Comparison of ENCODE assay signal across 21 mouse cellular contexts in genomic region chr9:115278641-115279040, GRCm38 (mm10). TPM values are rescaled to one million over a fixed set of nuclear protein-coding genes. Genes with fewer than 3 reads are reported as not detected.
A peak's percentile ranks its signal among the peaks of the same experiment; 100 is the strongest.
DNase-seq lines count a peak whose midpoint lies in the region; ATAC-seq and TF ChIP-seq lines count a peak whose summit lies in the region.
"Had no signal": no experiment of that assay in that cellular context is flagged by ENCODE, and none has a peak within 500 bp of the region (broad histone marks: within the 10 kb centered on the region; RNA-seq: fewer than 3 reads in every experiment).

No protein-coding gene starts in this region.

- no peaks in the 10 kb centered on the region for H3K9me3 ChIP-seq in intestine, postnatal 0 days (ENCODE audit: control insufficient read depth)
- no peaks in the 10 kb centered on the region for H3K9me3 ChIP-seq in intestine, embryonic 16.5 days (ENCODE audit: control insufficient read depth, low read length)
- H3K9me3 ChIP-seq: G1E had no signal

- peak overlapping the region; percentile 2; the same call in 1 of the 2 replicates for H3K27ac ChIP-seq in intestine, postnatal 0 days (ENCODE audit: low read depth, low read length)
- H3K27ac ChIP-seq in intestine, embryonic 16.5 days (ENCODE audit: low read length) = no peak overlapping the region
- 0 out of 2 replicates have a peak overlapping the region, but pooled peaks have one; percentile 12 for H3K27ac ChIP-seq in kidney, adult 2 months (ENCODE audit: insufficient read depth, low read depth, low read length)

- TF ChIP-seq CTCF in intestine, postnatal 0 days (IDR thresholded peaks at IDR 0.05; ENCODE audit: low read depth) = no peak
- TF ChIP-seq CTCF in kidney, adult 2 months (conservative IDR thresholded peaks at IDR 0.05; ENCODE audit: insufficient read depth, insufficient read length, low read depth, low read length) = no peak

- no peak for TF ChIP-seq POLR2A in kidney, adult 2 months (IDR thresholded peaks at IDR 0.05; ENCODE audit: low read depth, low read length)

- no peak for ATAC-seq in intestine, postnatal 0 days
- ATAC-seq in intestine, embryonic 16.5 days = no peak
- ATAC-seq: activated CD4-positive, CD25-positive, alpha-beta regulatory T cell, adult 4 months; CD4-positive, CD25-positive, alpha-beta regulatory T cell, adult 4 months; Patski had no signal

- DNase-seq in kidney, adult 2 months = peak; percentile 65
- no peak for DNase-seq in kidney, adult 11 months
- DNase-seq in kidney, adult 9 months = peak; percentile 69
- no peak for DNase-seq in kidney, adult 18-20 months
- DNase-seq: adrenal gland, adult 2 months; adrenal gland, adult 8-10 months; adrenal gland, postnatal 10 days; adrenal gland, postnatal 14 days; adrenal gland, postnatal 25 days; adrenal gland, postnatal 36 days; B cell, adult 2 months; cerebellum, adult 11 months; cerebellum, adult 11-12 months; cerebellum, adult 18-20 months had no signal

- H3K4me2 ChIP-seq in intestine, postnatal 0 days (replicated peaks; ENCODE audit: low read depth) = no peak overlapping the region
- no peak overlapping the region for H3K4me2 ChIP-seq in intestine, embryonic 16.5 days (ENCODE audit: low read depth, low read length)

- no peak overlapping the region for H3K4me3 ChIP-seq in intestine, postnatal 0 days (ENCODE audit: low read depth, low read length)
- no peak overlapping the region for H3K4me3 ChIP-seq in intestine, embryonic 16.5 days (ENCODE audit: low read length)
- no peak overlapping the region for H3K4me3 ChIP-seq in kidney, adult 2 months (ENCODE audit: insufficient read depth, low read depth, low read length)

- no peaks in the 10 kb centered on the region for H3K4me1 ChIP-seq in intestine, postnatal 0 days (replicated peaks; ENCODE audit: control insufficient read depth, insufficient read depth, low read length)
- 0 out of 2 replicates have a peak, but pooled peaks cover 2% of the 10 kb centered on the region for H3K4me1 ChIP-seq in intestine, embryonic 16.5 days (ENCODE audit: control insufficient read depth, insufficient read depth, low read length)
- H3K4me1 ChIP-seq in kidney, adult 2 months (ENCODE audit: control insufficient read depth, insufficient read depth, low read length) = peaks cover 8% of the 10 kb centered on the region; the same call in 1 of the 2 replicates

- no peaks in the 10 kb centered on the region for H3K27me3 ChIP-seq in intestine, postnatal 0 days (replicated peaks; ENCODE audit: control insufficient read depth, insufficient read depth, low read length)
- no peaks in the 10 kb centered on the region for H3K27me3 ChIP-seq in intestine, embryonic 16.5 days (replicated peaks; ENCODE audit: control insufficient read depth, insufficient read depth, low read length)
- no peaks in the 10 kb centered on the region for H3K27me3 ChIP-seq in kidney, adult 2 months (replicated peaks; ENCODE audit: control insufficient read depth, insufficient read depth, low read length)
- H3K27me3 ChIP-seq: CH12.LX, Patski had no signal

- H3K9ac ChIP-seq in intestine, postnatal 0 days (ENCODE audit: low read depth, low read length) = no peak overlapping the region
- H3K9ac ChIP-seq in intestine, embryonic 16.5 days (ENCODE audit: low read depth, low read length) = no peak overlapping the region

- 83% methylated on average over 1 of the region's 1 CpGs for WGBS in intestine, postnatal 0 days
- WGBS in intestine, embryonic 16.5 days = 91% methylated on average over 1 of the region's 1 CpGs
- 64% methylated on average over 1 of the region's 1 CpGs for WGBS in kidney, adult 2 months

- peaks cover 35% of the 10 kb centered on the region for H3K36me3 ChIP-seq in intestine, postnatal 0 days (ENCODE audit: control insufficient read depth, insufficient read depth)
- peaks cover 17% of the 10 kb centered on the region for H3K36me3 ChIP-seq in intestine, embryonic 16.5 days (ENCODE audit: control insufficient read depth, insufficient read depth, low read length)
- H3K36me3 ChIP-seq in kidney, adult 2 months (ENCODE audit: control insufficient read depth, insufficient read depth, low read length) = peaks cover 3% of the 10 kb centered on the region; the same call in 1 of the 2 replicates

RNA-seq across cellular contexts. Expression of gene Stt3b, which starts 31.6 kb away (rescaled TPM):
- polyA plus RNA-seq in intestine, postnatal 0 days (2015; fragmentation: Nextera tagmentation; extraction: Ambion mirVana) = 51.5 and 54.1 TPM in 2 replicates
- 108 and 127 TPM in 2 replicates for polyA plus RNA-seq in intestine, embryonic 16.5 days (2015; fragmentation: Nextera tagmentation; extraction: Ambion mirVana)
- 45.9 and 48.9 TPM in 2 replicates for polyA plus RNA-seq in kidney, adult 2 months (2012; rRNA removed)

Comparison
In these comparisons a context has a peak if more than half of its experiments do, and no peak if none do; other contexts are left out.
1. DNase-seq: peak in kidney, adult 2 months (single experiment) and kidney, adult 9 months (single experiment); none in kidney, adult 11 months (single experiment) and kidney, adult 18-20 months (single experiment).